8 mouse cellular contexts compared by ENCODE assay signal in the genomic region with DNA sequence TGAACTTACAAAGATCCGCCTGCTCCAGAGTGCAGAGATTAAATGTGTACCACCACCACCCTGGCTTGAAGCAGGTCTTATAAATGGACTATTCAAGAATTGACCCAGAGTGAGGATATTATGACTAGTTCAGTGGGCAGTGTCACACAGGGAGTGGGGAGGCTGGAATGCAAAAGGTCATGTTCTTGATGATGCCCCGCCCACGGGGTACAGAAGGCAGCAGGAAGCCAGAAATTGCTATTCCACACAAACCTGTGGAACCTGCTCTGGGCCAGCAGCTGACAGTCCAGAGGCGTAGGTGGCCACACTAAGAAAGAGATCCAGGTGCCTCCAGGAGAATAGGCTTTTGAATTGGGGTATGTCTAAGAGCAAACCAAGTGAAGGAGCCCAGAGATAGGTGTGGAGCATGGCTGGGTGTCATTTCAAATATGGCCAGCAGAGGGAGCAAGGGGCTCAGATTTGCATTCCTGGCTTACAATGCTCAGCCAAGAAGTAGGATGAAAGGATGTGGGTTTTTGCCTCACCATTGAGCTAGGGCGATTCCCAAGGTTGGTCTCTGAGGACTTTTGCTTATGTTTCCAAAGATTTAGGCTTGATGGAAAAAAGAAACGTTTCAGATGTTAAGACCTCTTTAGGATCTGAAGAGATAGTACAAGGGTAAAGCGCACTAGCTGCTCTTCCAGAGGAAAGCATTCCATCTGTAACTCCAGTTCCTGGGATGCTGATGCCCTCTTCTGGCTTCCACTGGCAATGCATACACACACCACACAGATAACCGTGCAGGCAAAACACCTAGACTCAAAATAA. TPM values are rescaled to one million over a fixed set of nuclear protein-coding genes. Genes with fewer than 3 reads are reported as not detected.
A peak's percentile ranks its signal among the peaks of the same experiment; 100 is the strongest.
DNase-seq lines count a peak whose midpoint lies in the region; ATAC-seq lines count a peak whose summit lies in the region.

No protein-coding gene starts in this region.

- peak; percentile 69 for ATAC-seq in frontal cortex, adult (ENCODE audit: low TSS enrichment)

- WGBS in hindbrain, embryonic 10.5 days: 35% methylated on average over 8 of the region's 8 CpGs

- DNase-seq in Muller cell, postnatal 12 days (ENCODE audit: inconsistent ontology term): peak; percentile 89
- DNase-seq in cerebellum, adult 9-10 months: peak; percentile 90
- peak; percentile 91 for DNase-seq in hindbrain, embryonic 10.5 days (ENCODE audit: low spot score)
- DNase-seq in layer of hippocampus, adult 9-11 months: peak; percentile 86
- DNase-seq in lung, postnatal 14 days: peak; percentile 89
- peak; percentile 94 for DNase-seq in retina, embryonic 14.5 days (ENCODE audit: low spot score)
- DNase-seq in thymus, postnatal 36 days: peak; percentile 75 to 79

- peaks cover 51% of the 10 kb centered on the region for H3K4me1 ChIP-seq in hindbrain, embryonic 10.5 days (replicated peaks)

- no peaks in the 10 kb centered on the region for H3K9me3 ChIP-seq in hindbrain, embryonic 10.5 days

- peak overlapping the region; percentile 92 for H3K27ac ChIP-seq in hindbrain, embryonic 10.5 days

- H3K27me3 ChIP-seq in hindbrain, embryonic 10.5 days (ENCODE audit: insufficient read depth, poor library complexity, severe bottlenecking): no peaks in the 10 kb centered on the region

- peak overlapping the region; percentile 29 for H3K4me3 ChIP-seq in hindbrain, embryonic 10.5 days

- H3K36me3 ChIP-seq in hindbrain, embryonic 10.5 days: peaks cover 44% of the 10 kb centered on the region

RNA-seq across cellular contexts. Expression of gene Urm1, which starts 2.2 kb away (rescaled TPM):
- 23.8 and 25.0 TPM in 2 replicates for polyA plus RNA-seq in hindbrain, embryonic 10.5 days (2016; fragmentation: Nextera tagmentation; extraction: Ambion mirVana)

RNA-seq across cellular contexts. Expression of gene Slc27a4, which starts 15.2 kb away (rescaled TPM):
- 18.3 and 24.7 TPM in 2 replicates for polyA plus RNA-seq in hindbrain, embryonic 10.5 days (2016; fragmentation: Nextera tagmentation; extraction: Ambion mirVana)

RNA-seq across cellular contexts. Expression of gene Trub2, which starts 29.3 kb away (rescaled TPM):
- polyA plus RNA-seq in hindbrain, embryonic 10.5 days (2016; fragmentation: Nextera tagmentation; extraction: Ambion mirVana): 53.2 and 59.2 TPM in 2 replicates

RNA-seq across cellular contexts. Expression of gene Coq4, which starts 30.3 kb away (rescaled TPM):
- 46.6 and 48.8 TPM in 2 replicates for polyA plus RNA-seq in hindbrain, embryonic 10.5 days (2016; fragmentation: Nextera tagmentation; extraction: Ambion mirVana)

RNA-seq across cellular contexts. Expression of gene Cercam, which starts 51.3 kb away (rescaled TPM):
- polyA plus RNA-seq in hindbrain, embryonic 10.5 days (2016; fragmentation: Nextera tagmentation; extraction: Ambion mirVana): 49.1 and 56.2 TPM in 2 replicates

Comparison
In these comparisons a context has a peak if more than half of its experiments do, and no peak if none do; other contexts are left out.
1. Peak in every context shown above with its lines: DNase-seq, ATAC-seq, H3K4me3 ChIP-seq and H3K27ac ChIP-seq.